Mouse (Mus musculus): ENCODE results near the gene 4922502D21Rik. TPM values are rescaled to one million over a fixed set of nuclear protein-coding genes. Genes with fewer than 3 reads are reported as not detected.

4922502D21Rik gene
- not detected in 2 replicates for polyA plus RNA-seq (2015; fragmentation: Nextera tagmentation; extraction: Ambion mirVana)

GRCm38 (mm10) chr6:129331610-129332009, at the start of gene 4922502D21Rik:
Gene 4922502D21Rik, minus strand, starts transcription at chr6:129331796.
- Histone ChIP-seq H3K9me3 (no peaks in the 10 kb centered on the region), H3K27me3 (no peaks in the 10 kb centered on the region), H3K4me1 (replicated peaks) (peaks cover 3% of the 10 kb centered on the region; the same call in 1 of the 2 replicates), H3K27ac (replicated peaks) (no peak within 1 kb of the TSS), H3K4me2 (no peak within 1 kb of the TSS), H3K36me3 (no peaks in the 10 kb centered on the region), H3K9ac (no peak within 1 kb of the TSS), H3K4me3 (no peak within 1 kb of the TSS)
- 57% methylated on average over 11 of the region's 11 CpGs for WGBS
- ATAC-seq (ENCODE audit: low FRiP score, low read depth): no peak

DNA sequence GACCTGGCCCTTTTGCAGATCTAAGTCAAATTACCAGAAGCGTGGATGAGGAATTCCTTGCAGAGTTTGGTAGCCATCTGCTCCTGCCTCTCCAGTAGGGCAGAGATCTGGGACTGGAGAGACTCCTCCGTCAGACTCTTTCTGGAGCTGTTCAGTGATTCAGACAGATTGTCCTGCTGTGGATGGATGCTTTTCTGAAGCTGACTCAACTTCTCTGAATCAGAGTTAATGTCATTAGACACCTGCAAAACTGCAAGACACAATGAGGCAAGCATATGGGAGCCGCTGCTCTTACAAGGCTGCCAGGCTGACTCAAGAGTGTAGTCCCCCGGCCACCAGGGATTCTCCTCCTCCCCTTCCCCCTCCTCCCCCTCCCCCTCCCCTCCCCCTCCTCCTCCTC, 48.9 kb upstream of the 4922502D21Rik start:
- ATAC-seq (ENCODE audit: low FRiP score, low read depth): peak; percentile 54
- 42% methylated on average over 4 of the region's 4 CpGs for WGBS

GRCm38 (mm10) chr6:129374937-129375471, 43.4 kb upstream of the 4922502D21Rik start:
- Histone ChIP-seq H3K4me2 (no peak overlapping the region), H3K9ac (no peak overlapping the region), H3K27ac (replicated peaks) (no peak overlapping the region), H3K27me3 (no peaks in the 10 kb centered on the region), H3K36me3 (no peaks in the 10 kb centered on the region), H3K4me1 (replicated peaks) (no peaks in the 10 kb centered on the region), H3K4me3 (no peak overlapping the region), H3K9me3 (no peaks in the 10 kb centered on the region)
- WGBS: 94% methylated on average over 2 of the region's 2 CpGs
- ATAC-seq (ENCODE audit: low FRiP score, low read depth): no peak

More for the DNA sequence above, 48.9 kb upstream of the 4922502D21Rik start:
- Histone ChIP-seq H3K9me3 (no peaks in the 10 kb centered on the region), H3K9ac (no peak overlapping the region), H3K4me1 (replicated peaks) (no peaks in the 10 kb centered on the region), H3K4me3 (no peak overlapping the region), H3K4me2 (no peak overlapping the region), H3K27me3 (no peaks in the 10 kb centered on the region), H3K27ac (replicated peaks) (no peak overlapping the region), H3K36me3 (no peaks in the 10 kb centered on the region)

DNA sequence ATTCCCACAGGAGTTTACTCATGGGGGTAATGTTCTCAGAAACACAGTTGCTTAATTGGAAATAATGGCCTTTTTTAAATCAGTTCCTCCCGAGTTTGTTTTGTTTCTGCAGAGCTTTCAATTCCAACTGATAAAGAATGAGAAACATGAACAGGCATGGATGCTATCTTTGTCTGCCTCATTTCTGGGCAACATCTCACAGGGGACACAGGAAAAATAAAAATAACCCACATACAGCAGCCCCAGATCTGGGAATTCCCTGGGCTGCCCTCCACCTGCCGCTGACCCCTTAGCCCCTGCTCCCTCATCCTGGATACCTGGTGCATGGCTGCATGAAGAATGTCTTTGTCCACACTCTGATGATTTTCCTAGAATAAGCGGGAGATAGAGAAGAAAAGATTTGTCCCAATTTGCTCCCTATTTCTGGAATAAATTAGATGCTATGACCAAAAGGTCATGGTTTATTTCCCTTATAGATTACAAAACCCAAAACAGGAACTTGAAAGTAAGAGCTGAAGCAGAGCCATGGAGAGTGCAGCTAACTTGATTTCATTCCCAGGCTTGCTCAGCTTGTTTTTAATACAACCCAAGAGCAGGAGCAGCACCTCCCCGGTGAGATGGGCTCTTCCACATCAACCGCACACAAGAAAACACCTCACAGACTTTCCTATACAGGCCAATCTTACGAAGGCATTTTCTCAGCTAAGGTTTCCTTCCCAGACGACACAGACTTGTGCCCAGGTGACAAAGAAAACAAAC, 38.0 kb upstream of the 4922502D21Rik start:
- no peak for ATAC-seq (ENCODE audit: low FRiP score, low read depth)
- no peaks in the 10 kb centered on the region for H3K27me3 ChIP-seq
- WGBS: 74% methylated on average over 7 of the region's 7 CpGs

GRCm38 (mm10) chr6:129365959-129366359, 34.4 kb upstream of the 4922502D21Rik start:
- Histone ChIP-seq H3K36me3 (no peaks in the 10 kb centered on the region), H3K9me3 (no peaks in the 10 kb centered on the region), H3K9ac (no peak overlapping the region), H3K27ac (replicated peaks) (no peak overlapping the region), H3K4me2 (no peak overlapping the region), H3K27me3 (no peaks in the 10 kb centered on the region), H3K4me1 (replicated peaks) (no peaks in the 10 kb centered on the region), H3K4me3 (no peak overlapping the region)
- 18% methylated on average over 6 of the region's 6 CpGs for WGBS
- ATAC-seq (ENCODE audit: low FRiP score, low read depth): peak; percentile 64

More for the DNA sequence above, 38.0 kb upstream of the 4922502D21Rik start:
- no peaks in the 10 kb centered on the region for H3K4me1 ChIP-seq (replicated peaks)
- H3K9me3 ChIP-seq: no peaks in the 10 kb centered on the region
- no peak overlapping the region for H3K9ac ChIP-seq
- no peaks in the 10 kb centered on the region for H3K36me3 ChIP-seq
- H3K4me2 ChIP-seq: no peak overlapping the region
- H3K27ac ChIP-seq (replicated peaks): no peak overlapping the region
- no peak overlapping the region for H3K4me3 ChIP-seq

DNA sequence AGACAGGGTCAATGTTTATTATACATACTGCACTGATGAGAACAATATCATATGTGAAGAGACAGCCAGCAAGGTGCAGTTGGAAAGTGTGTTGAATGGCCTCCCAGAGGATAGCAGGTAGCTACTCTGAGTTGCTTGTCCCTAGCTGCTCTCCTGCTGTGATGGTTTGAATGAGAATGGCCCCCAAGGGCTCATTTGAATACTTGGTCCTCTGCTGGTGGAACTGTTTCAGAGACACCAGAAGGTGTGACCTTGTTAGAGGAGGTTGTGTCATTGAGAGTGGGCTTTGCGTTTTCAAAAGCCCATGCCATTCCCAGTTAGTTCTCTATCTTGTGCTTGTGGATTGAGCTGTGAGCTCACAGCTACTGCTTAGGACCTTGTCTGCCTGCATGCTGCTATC, 32.3 kb upstream of the 4922502D21Rik start:
- Histone ChIP-seq H3K4me2 (no peak overlapping the region), H3K27me3 (no peaks in the 10 kb centered on the region), H3K27ac (replicated peaks) (no peak overlapping the region), H3K9ac (no peak overlapping the region), H3K4me1 (replicated peaks) (no peaks in the 10 kb centered on the region), H3K4me3 (no peak overlapping the region), H3K36me3 (no peaks in the 10 kb centered on the region), H3K9me3 (no peaks in the 10 kb centered on the region)
- 30% methylated on average over 1 of the region's 1 CpGs for WGBS
- no peak for ATAC-seq (ENCODE audit: low FRiP score, low read depth)

DNA sequence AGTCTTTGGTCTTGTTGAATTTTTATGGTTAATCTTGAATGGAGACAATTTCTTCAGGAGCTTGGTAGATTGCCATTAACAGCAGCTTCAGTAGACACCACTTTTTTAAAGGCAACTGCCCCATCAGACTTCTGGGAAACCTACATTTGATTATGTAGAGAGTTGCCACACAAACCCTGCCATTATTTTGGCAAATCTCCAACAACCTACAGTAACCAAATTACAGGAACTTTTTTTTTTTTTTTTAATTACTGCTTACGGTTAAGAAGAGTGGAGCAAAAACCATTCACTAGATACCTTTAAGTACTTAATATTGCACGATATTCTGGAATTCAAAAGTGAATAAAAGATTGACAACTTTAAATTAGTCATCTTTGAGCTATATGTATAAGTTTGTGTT, 27.9 kb upstream of the 4922502D21Rik start:
- no peaks in the 10 kb centered on the region for H3K9me3 ChIP-seq
- no peaks in the 10 kb centered on the region for H3K36me3 ChIP-seq
- H3K27ac ChIP-seq (replicated peaks): no peak overlapping the region
- no peak overlapping the region for H3K9ac ChIP-seq
- WGBS: 94% methylated on average over 2 of the region's 2 CpGs
- H3K4me1 ChIP-seq (replicated peaks): no peaks in the 10 kb centered on the region
- H3K27me3 ChIP-seq: no peaks in the 10 kb centered on the region
- H3K4me2 ChIP-seq: no peak overlapping the region
- no peak for ATAC-seq (ENCODE audit: low FRiP score, low read depth)
- H3K4me3 ChIP-seq: no peak overlapping the region

- H3K4me1 ChIP-seq (replicated peaks): no peaks in the 10 kb centered on the region
- H3K4me2 ChIP-seq: no peak overlapping the region
- H3K36me3 ChIP-seq: no peaks in the 10 kb centered on the region
- no peaks in the 10 kb centered on the region for H3K9me3 ChIP-seq
- H3K9ac ChIP-seq: no peak overlapping the region
- ATAC-seq (ENCODE audit: low FRiP score, low read depth): no peak
- H3K27ac ChIP-seq (replicated peaks): no peak overlapping the region
- H3K27me3 ChIP-seq: no peaks in the 10 kb centered on the region
- H3K4me3 ChIP-seq: no peak overlapping the region
These were observed 24.8 kb upstream of the 4922502D21Rik start for GRCm38 (mm10) chr6:129356430-129356829.

DNA sequence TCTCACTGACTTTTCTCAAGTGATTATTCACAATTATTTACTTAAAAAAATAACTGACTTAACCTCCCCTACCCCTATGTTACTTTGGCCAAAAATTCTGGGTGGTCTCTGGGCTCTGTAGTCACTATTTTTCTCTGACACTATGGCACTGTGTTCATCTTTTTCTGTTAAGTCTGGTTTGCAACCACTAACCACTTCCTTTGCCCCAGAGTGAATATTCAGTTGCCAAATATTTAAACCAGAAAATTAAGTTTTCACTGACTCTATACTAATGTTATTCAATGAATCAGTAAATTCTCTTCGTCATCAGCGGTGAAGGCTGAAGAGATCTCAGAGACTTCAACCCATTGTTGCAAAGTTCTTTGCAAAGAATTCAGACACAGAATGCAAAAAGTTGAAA, 24.2 kb upstream of the 4922502D21Rik start:
- Histone ChIP-seq H3K27me3 (no peaks in the 10 kb centered on the region), H3K36me3 (no peaks in the 10 kb centered on the region), H3K4me2 (no peak overlapping the region), H3K9ac (no peak overlapping the region), H3K4me1 (replicated peaks) (no peaks in the 10 kb centered on the region), H3K4me3 (no peak overlapping the region), H3K9me3 (no peaks in the 10 kb centered on the region), H3K27ac (replicated peaks) (no peak overlapping the region)
- no peak for ATAC-seq (ENCODE audit: low FRiP score, low read depth)
- WGBS: 100% methylated on average over 2 of the region's 2 CpGs

DNA sequence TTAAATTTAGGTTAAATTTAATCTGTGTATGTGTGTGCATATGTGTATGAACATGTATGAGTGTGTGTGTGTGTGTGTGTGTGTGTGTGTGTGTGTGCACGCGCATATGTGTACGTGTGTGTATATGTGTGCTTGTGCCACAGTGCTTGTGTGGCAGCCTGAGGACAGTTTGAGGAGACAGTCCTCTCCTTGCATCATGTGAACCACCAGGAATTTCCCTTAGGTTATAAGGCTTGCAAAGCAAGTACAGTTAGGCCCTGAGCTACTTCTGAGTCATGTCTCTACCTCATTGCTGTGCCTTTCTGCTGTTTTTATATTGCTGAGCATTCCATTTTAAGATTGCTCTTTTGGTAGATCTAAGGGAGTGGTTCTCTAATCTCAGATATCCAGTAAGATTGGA, 19.5 kb upstream of the 4922502D21Rik start:
- 100% methylated on average over 3 of the region's 3 CpGs for WGBS
- H3K27ac ChIP-seq (replicated peaks): no peak overlapping the region
- no peaks in the 10 kb centered on the region for H3K36me3 ChIP-seq
- H3K9me3 ChIP-seq: 0 out of 2 replicates have a peak, but pooled peaks cover 4% of the 10 kb centered on the region
- no peak overlapping the region for H3K4me3 ChIP-seq
- ATAC-seq (ENCODE audit: low FRiP score, low read depth): no peak
- no peaks in the 10 kb centered on the region for H3K27me3 ChIP-seq
- H3K4me2 ChIP-seq: no peak overlapping the region
- no peaks in the 10 kb centered on the region for H3K4me1 ChIP-seq (replicated peaks)
- no peak overlapping the region for H3K9ac ChIP-seq

GRCm38 (mm10) chr6:129349524-129350352, 18.1 kb upstream of the 4922502D21Rik start:
- H3K4me1 ChIP-seq (replicated peaks): no peaks in the 10 kb centered on the region
- WGBS: 61% methylated on average over 4 of the region's 4 CpGs
- H3K27me3 ChIP-seq: no peaks in the 10 kb centered on the region
- no peak overlapping the region for H3K4me3 ChIP-seq
- H3K36me3 ChIP-seq: no peaks in the 10 kb centered on the region
- H3K27ac ChIP-seq (replicated peaks): no peak overlapping the region
- no peak overlapping the region for H3K9ac ChIP-seq
- 0 out of 2 replicates have a peak, but pooled peaks cover 4% of the 10 kb centered on the region for H3K9me3 ChIP-seq
- no peak overlapping the region for H3K4me2 ChIP-seq
- no peak for ATAC-seq (ENCODE audit: low FRiP score, low read depth)

- Histone ChIP-seq H3K9ac (no peak overlapping the region), H3K36me3 (no peaks in the 10 kb centered on the region), H3K27me3 (no peaks in the 10 kb centered on the region), H3K4me2 (no peak overlapping the region), H3K27ac (replicated peaks) (no peak overlapping the region), H3K4me3 (no peak overlapping the region), H3K9me3 (0 out of 2 replicates have a peak, but pooled peaks cover 4% of the 10 kb centered on the region), H3K4me1 (replicated peaks) (no peaks in the 10 kb centered on the region)
- no peak for ATAC-seq (ENCODE audit: low FRiP score, low read depth)
- WGBS: 85% methylated on average over 3 of the region's 3 CpGs
These were observed 12.8 kb upstream of the 4922502D21Rik start for GRCm38 (mm10) chr6:129344408-129344807.
